Mouse (Mus musculus) ES-E14 (cell line): ENCODE results near the gene Alox5ap.

Experiments
- CHD2 ChIP-seq: IDR thresholded peaks from 2 replicates; pipeline ENCODE4 v1.6.1; 2014; ENCODE audit warnings: mild to moderate bottlenecking, low read depth, low read length, inconsistent platforms
- HCFC1 ChIP-seq: IDR thresholded peaks from 2 replicates; pipeline ENCODE4 v1.6.1; 2012; ENCODE audit warnings: low read length, inconsistent platforms, borderline replicate concordance; ENCODE audit not compliant: insufficient read depth
- MAFK ChIP-seq: IDR thresholded peaks from 2 replicates; pipeline ENCODE4 v1.6.1; 2014; ENCODE audit warnings: mild to moderate bottlenecking, low read depth, low read length, inconsistent platforms; ENCODE audit not compliant: insufficient read depth
- ZC3H11A ChIP-seq: IDR thresholded peaks from 2 replicates; pipeline ENCODE4 v1.6.1; 2012; ENCODE audit warnings: low read depth, mild to moderate bottlenecking, inconsistent platforms, low read length, borderline replicate concordance
- ZNF384 ChIP-seq: IDR thresholded peaks from 2 replicates; pipeline ENCODE4 v1.6.1; 2012; ENCODE audit warnings: low read depth, low read length, inconsistent platforms

DNA sequence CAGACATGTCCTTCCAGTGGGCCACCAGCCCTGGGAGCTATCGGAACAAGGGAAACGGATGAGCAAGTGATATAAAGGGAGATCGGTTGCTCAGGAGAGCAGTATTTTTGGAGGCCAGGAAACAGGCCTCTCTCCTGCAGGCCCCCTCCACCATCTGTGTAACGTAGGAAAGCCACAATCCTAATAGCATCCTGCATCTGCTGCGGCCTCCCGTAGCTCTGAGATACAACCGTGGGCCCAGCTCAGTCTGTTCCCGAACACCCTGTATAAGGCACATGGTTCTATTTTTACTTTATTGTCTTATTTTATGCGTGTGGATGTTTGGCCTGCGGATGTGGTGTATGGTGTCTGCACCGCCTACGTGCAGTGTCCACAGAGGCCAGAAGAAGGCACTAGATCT, 70.4 kb downstream of the Alox5ap start:
- TF ChIP-seq MAFK, result no peak
- no peak for TF ChIP-seq HCFC1
- TF ChIP-seq ZNF384, result no peak
- TF ChIP-seq CHD2, result no peak
- TF ChIP-seq ZC3H11A, result no peak
